27 mouse cellular contexts compared by ENCODE assay signal in genomic region chr1:54984154-54984553, GRCm38 (mm10).
"Had no signal": no experiment of that assay in that cellular context is flagged by ENCODE, and none has a peak within 500 bp of the region (broad histone marks: within the 10 kb centered on the region; RNA-seq: fewer than 3 reads in every experiment).

No protein-coding gene starts in this region.

- H3K4me3 ChIP-seq: embryonic facial prominence, embryonic 10.5 days; embryonic facial prominence, embryonic 12.5 days; embryonic facial prominence, embryonic 13.5 days; embryonic facial prominence, embryonic 15.5 days; erythroblast, embryonic 14.5 days; forebrain, embryonic 10.5 days; forebrain, embryonic 12.5 days; forebrain, embryonic 13.5 days; forebrain, embryonic 15.5 days; gastrocnemius, adult 2 months had no signal

- H3K9ac ChIP-seq: embryonic facial prominence, embryonic 12.5 days; embryonic facial prominence, embryonic 13.5 days; embryonic facial prominence, embryonic 15.5 days; forebrain, embryonic 12.5 days; forebrain, embryonic 13.5 days; forebrain, embryonic 15.5 days; forebrain, postnatal 0 days had no signal

- H3K4me1 ChIP-seq: embryonic facial prominence, embryonic 15.5 days; forebrain, embryonic 10.5 days; forebrain, embryonic 12.5 days; forebrain, embryonic 13.5 days; forebrain, embryonic 15.5 days had no signal

- H3K4me2 ChIP-seq: embryonic facial prominence, embryonic 12.5 days; embryonic facial prominence, embryonic 13.5 days; embryonic facial prominence, embryonic 15.5 days; forebrain, embryonic 12.5 days; forebrain, embryonic 13.5 days; forebrain, embryonic 15.5 days had no signal

- ATAC-seq: forebrain, embryonic 14.5 days; forebrain, embryonic 15.5 days; forebrain, postnatal 0 days had no signal

- H3K27ac ChIP-seq: embryonic facial prominence, embryonic 10.5 days; embryonic facial prominence, embryonic 12.5 days; embryonic facial prominence, embryonic 13.5 days; embryonic facial prominence, embryonic 15.5 days; forebrain, embryonic 10.5 days; forebrain, embryonic 12.5 days; forebrain, embryonic 13.5 days; forebrain, embryonic 15.5 days; gastrocnemius, adult 2 months had no signal

- DNase-seq: cerebellum, adult 18-20 months; cerebellum, adult 2 months; cerebellum, adult 8-10 months; cerebellum, adult 9-10 months; cerebellum, adult 9-11 months; cerebellum, postnatal 10 days; cerebellum, postnatal 14 days; cerebellum, postnatal 25 days; cerebellum, postnatal 36 days; embryo, embryonic 11 days; forebrain, postnatal 0 days; gastrocnemius, adult 2 months; gastrocnemius, postnatal 10 days; gastrocnemius, postnatal 14 days; gastrocnemius, postnatal 25 days; gastrocnemius, postnatal 36 days; heart, adult 11 months had no signal

- H3K27me3 ChIP-seq: embryonic facial prominence, embryonic 12.5 days; embryonic facial prominence, embryonic 13.5 days; embryonic facial prominence, embryonic 15.5 days; forebrain, embryonic 12.5 days; forebrain, embryonic 13.5 days; forebrain, embryonic 15.5 days had no signal

- H3K9me3 ChIP-seq: embryonic facial prominence, embryonic 10.5 days; embryonic facial prominence, embryonic 12.5 days; embryonic facial prominence, embryonic 13.5 days; embryonic facial prominence, embryonic 15.5 days; forebrain, embryonic 10.5 days; forebrain, embryonic 12.5 days; forebrain, embryonic 13.5 days; forebrain, embryonic 15.5 days had no signal
